Mouse (Mus musculus) layer of hippocampus, adult 2 months (tissue): ENCODE data around the gene Gria4. TPM values are rescaled to one million over a fixed set of nuclear protein-coding genes. Genes with fewer than 3 reads are reported as not detected.
"Not testable (repeated sequence)": the region's sequence is repeated elsewhere in the genome, so short reads cannot be mapped to it uniquely, and the experiment has no call there.

ENCODE experiments used
- DNase-seq, 2 experiments: peaks; one replicate each; pipeline ENCODE4 v3.0.0; 2022; ENCODE audit warnings: low spot score in 2 of 2
- H3K27ac ChIP-seq: fragments of 200-600 bp; 2 replicates; pipeline ENCODE4 v1.8.1; 2022
- H3K4me3 ChIP-seq: fragments of 200-600 bp; 2 replicates; pipeline ENCODE4 v1.8.1; 2022; ENCODE audit warnings: mild to moderate bottlenecking
- CTCF ChIP-seq: fragments of 200-600 bp; conservative IDR thresholded peaks from 2 replicates; pipeline ENCODE4 v1.8.1; 2022; ENCODE audit warnings: antibody characterized with exemption, mild to moderate bottlenecking, moderate library complexity
- total RNA-seq, 2 experiments: library from RNA; stranded (reverse); gene quantifications; 2 replicates each; pipeline ENCODE4 v1.2.3; 2021

Gene Gria4
- total RNA-seq, 2 experiments from 2014 or later: 53.9 TPM

- Histone ChIP-seq H3K27ac (no peak overlapping the region), H3K4me3 (no peak overlapping the region)
- peak in 1 of 2 experiments; percentile 31 for DNase-seq
- TF ChIP-seq CTCF: peak; percentile 85
Observed at GRCm38 (mm10) chr9:4536514-4537150, 259.4 kb downstream of the Gria4 start.

GRCm38 (mm10) chr9:4514563-4514885, 281.5 kb downstream of the Gria4 start:
- Histone ChIP-seq H3K27ac (0 out of 2 replicates have a peak overlapping the region, but pooled peaks have one; percentile 15), H3K4me3 (no peak overlapping the region)
- TF ChIP-seq CTCF: no peak
- DNase-seq: peak in 1 of 2 experiments; percentile 23

GRCm38 (mm10) chr9:4513796-4514562, 282.1 kb downstream of the Gria4 start:
- no peak for TF ChIP-seq CTCF
- Histone ChIP-seq H3K27ac (0 out of 2 replicates have a peak overlapping the region, but pooled peaks have one; percentile 15), H3K4me3 (no peak overlapping the region)
- DNase-seq: no peak

- no peak for TF ChIP-seq CTCF
- DNase-seq: no peak
- H3K4me3 ChIP-seq: no peak overlapping the region
- no peak overlapping the region for H3K27ac ChIP-seq
Observed at GRCm38 (mm10) chr9:4506086-4506485, 289.9 kb downstream of the Gria4 start.

GRCm38 (mm10) chr9:4505087-4505486, 290.9 kb downstream of the Gria4 start:
- TF ChIP-seq CTCF: no peak
- Histone ChIP-seq H3K27ac (no peak overlapping the region), H3K4me3 (no peak overlapping the region)
- DNase-seq: no peak

- no peak for DNase-seq
- no peak for TF ChIP-seq CTCF
- Histone ChIP-seq H3K4me3 (no peak overlapping the region), H3K27ac (no peak overlapping the region)
Observed at GRCm38 (mm10) chr9:4486428-4486827, 309.6 kb downstream of the Gria4 start.

GRCm38 (mm10) chr9:4484502-4484901, 311.5 kb downstream of the Gria4 start:
- no peak overlapping the region for H3K27ac ChIP-seq
- H3K4me3 ChIP-seq: no peak overlapping the region
- no peak for DNase-seq
- TF ChIP-seq CTCF: no peak

GRCm38 (mm10) chr9:4470791-4471190, 325.2 kb downstream of the Gria4 start:
- TF ChIP-seq CTCF: no peak
- no peak overlapping the region for H3K27ac ChIP-seq
- DNase-seq: no peak
- H3K4me3 ChIP-seq: no peak overlapping the region

- no peak for DNase-seq
- Histone ChIP-seq H3K4me3 (no peak overlapping the region), H3K27ac (no peak overlapping the region)
- TF ChIP-seq CTCF: no peak
Observed at GRCm38 (mm10) chr9:4459456-4460070, 336.5 kb downstream of the Gria4 start.

- no peak for TF ChIP-seq CTCF
- Histone ChIP-seq H3K4me3 (no peak overlapping the region), H3K27ac (no peak overlapping the region)
- no peak for DNase-seq
Observed at GRCm38 (mm10) chr9:4458193-4458592, 337.8 kb downstream of the Gria4 start.

GRCm38 (mm10) chr9:4457644-4458043, 338.4 kb downstream of the Gria4 start:
- DNase-seq: no peak
- H3K4me3 ChIP-seq: no peak overlapping the region
- no peak for TF ChIP-seq CTCF
- no peak overlapping the region for H3K27ac ChIP-seq

- H3K4me3 ChIP-seq: no peak overlapping the region
- no peak for DNase-seq
- no peak overlapping the region for H3K27ac ChIP-seq
- TF ChIP-seq CTCF: peak; percentile 73
Observed at GRCm38 (mm10) chr9:4442908-4443307, 353.1 kb downstream of the Gria4 start.

- not testable (repeated sequence) for DNase-seq, H3K4me3 ChIP-seq, H3K27ac ChIP-seq
Observed at GRCm38 (mm10) chr9:4400801-4401200, 395.2 kb downstream of the Gria4 start.
